Mouse (Mus musculus) embryonic facial prominence, embryonic 12.5 days (tissue): ENCODE data around the gene Trak1. TPM values are rescaled to one million over a fixed set of nuclear protein-coding genes. Genes with fewer than 3 reads are reported as not detected.

Source experiments
- ATAC-seq: fragments of 200-750 bp; cut with Nextera tagmentation; 2 replicates; pipeline ENCODE4 v1.8.0; 2017; ENCODE audit not compliant: insufficient number of reproducible peaks, insufficient read depth, low FRiP score, low TSS enrichment
- H3K27ac ChIP-seq: fragments of 300-500 bp; sonication (generic); 2 replicates; pipeline ENCODE4 v1.5.1; 2016; ENCODE audit warnings: mild to moderate bottlenecking
- H3K27me3 ChIP-seq: fragments of 300-500 bp; sonication (generic); 2 replicates; pipeline ENCODE4 v1.6.1; 2016; ENCODE audit warnings: mild to moderate bottlenecking, moderate library complexity
- H3K36me3 ChIP-seq: fragments of 300-500 bp; sonication (generic); 2 replicates; pipeline ENCODE4 v1.6.1; 2016; ENCODE audit warnings: mild to moderate bottlenecking
- H3K4me1 ChIP-seq: fragments of 300-500 bp; sonication (generic); 2 replicates; pipeline ENCODE4 v1.6.1; 2016
- H3K4me2 ChIP-seq: fragments of 300-500 bp; sonication (generic); replicated peaks from 2 replicates; pipeline ENCODE4 v1.6.1; 2016; ENCODE audit warnings: mild to moderate bottlenecking, moderate library complexity
- H3K4me3 ChIP-seq: fragments of 300-500 bp; sonication (generic); 2 replicates; pipeline ENCODE4 v1.5.1; 2016; ENCODE audit warnings: mild to moderate bottlenecking
- H3K9ac ChIP-seq: fragments of 300-500 bp; sonication (generic); 2 replicates; pipeline ENCODE4 v1.6.1; 2016; ENCODE audit warnings: mild to moderate bottlenecking, moderate library complexity
- H3K9me3 ChIP-seq: fragments of 300-500 bp; sonication (generic); 2 replicates; pipeline ENCODE4 v1.6.1; 2016; ENCODE audit warnings: mild to moderate bottlenecking, moderate library complexity
- WGBS: fragments of 180-500 bp; shearing (Covaris S2); methylation state at CpG from one replicate; pipeline ENCODE4 v1.1.7; 2016; 5-methylcytosine and 5-hydroxymethylcytosine counted together
- polyA plus RNA-seq: library from polyadenylated mRNA; unstranded; fragments of >200 nt; fragmentation: Nextera tagmentation; extraction: Ambion mirVana; gene quantifications from 2 replicates; pipeline ENCODE4 v1.2.1, GENCODE M21; 2016

Gene Trak1
- polyA plus RNA-seq, 1 experiment from 2014 or later: 20.0 TPM

DNA sequence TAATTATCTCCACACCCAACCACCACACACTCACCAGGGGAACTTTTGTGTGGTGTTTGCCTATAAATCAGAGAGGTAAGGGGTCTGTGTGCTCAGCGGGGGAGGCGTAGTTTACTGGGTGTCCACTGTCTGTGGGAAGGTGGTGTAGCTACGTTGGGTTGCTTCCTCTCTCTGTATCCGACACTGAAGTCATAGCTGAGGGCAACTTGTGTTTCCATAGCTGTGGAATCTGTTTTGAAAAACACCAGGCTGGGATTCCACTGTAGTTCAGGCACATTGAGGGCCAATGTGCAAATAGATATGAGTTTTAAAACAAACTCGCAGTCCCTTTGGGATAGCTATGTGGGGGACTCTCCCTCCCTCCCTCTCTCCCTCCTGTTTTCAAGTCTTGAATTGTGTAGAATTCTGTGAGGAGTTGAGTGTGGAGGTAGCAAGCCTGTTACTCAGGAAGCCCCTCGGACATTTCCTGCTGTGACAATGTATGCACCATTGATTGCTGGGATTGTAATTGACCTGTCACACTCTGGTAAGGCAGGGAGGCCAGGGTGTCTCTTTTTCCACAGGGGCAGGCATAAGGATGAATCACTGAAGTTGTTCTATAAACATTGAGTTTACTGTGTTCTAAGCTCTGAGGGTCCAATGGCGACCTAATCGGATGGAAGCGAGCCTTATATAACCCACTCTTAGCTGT, 54.2 kb downstream of the Trak1 start:
- WGBS: 57% methylated on average over 9 of the region's 9 CpGs
- Histone ChIP-seq H3K9me3 (no peaks in the 10 kb centered on the region), H3K36me3 (no peaks in the 10 kb centered on the region), H3K9ac (no peak overlapping the region), H3K4me1 (peaks cover 45% of the 10 kb centered on the region), H3K4me2 (no peak overlapping the region), H3K4me3 (no peak overlapping the region), H3K27ac (0 out of 2 replicates have a peak overlapping the region, but pooled peaks have one; percentile 64), H3K27me3 (no peaks in the 10 kb centered on the region)
- ATAC-seq: no peak

DNA sequence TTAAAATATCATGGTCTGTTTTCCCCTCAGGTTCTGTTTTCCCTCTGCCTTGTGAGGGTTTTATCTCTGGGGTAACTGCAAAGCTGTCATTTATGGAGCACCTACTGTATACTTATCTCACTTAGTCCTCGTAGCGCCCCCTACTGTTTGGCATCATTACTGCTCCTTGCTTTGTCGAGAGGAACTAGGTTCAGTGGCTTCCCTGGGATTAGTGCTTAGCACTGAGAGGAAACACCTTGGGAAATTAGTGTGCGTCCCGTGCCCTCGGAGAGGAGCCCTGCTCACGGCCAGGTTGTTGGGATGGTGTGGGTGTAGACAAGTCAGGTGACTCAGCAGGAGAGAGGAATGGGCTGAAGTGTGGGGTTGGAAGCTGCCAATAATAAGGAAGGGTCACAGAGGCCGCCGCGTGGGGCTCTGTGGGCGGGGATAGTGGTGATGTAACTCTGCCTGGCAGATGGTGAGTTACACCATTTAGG, 54.9 kb downstream of the Trak1 start:
- Histone ChIP-seq H3K4me3 (no peak overlapping the region), H3K4me2 (no peak overlapping the region), H3K27me3 (no peaks in the 10 kb centered on the region), H3K27ac (no peak overlapping the region), H3K4me1 (peaks cover 45% of the 10 kb centered on the region), H3K9me3 (no peaks in the 10 kb centered on the region), H3K9ac (no peak overlapping the region), H3K36me3 (no peaks in the 10 kb centered on the region)
- no peak for ATAC-seq
- 30% methylated on average over 11 of the region's 11 CpGs for WGBS

DNA sequence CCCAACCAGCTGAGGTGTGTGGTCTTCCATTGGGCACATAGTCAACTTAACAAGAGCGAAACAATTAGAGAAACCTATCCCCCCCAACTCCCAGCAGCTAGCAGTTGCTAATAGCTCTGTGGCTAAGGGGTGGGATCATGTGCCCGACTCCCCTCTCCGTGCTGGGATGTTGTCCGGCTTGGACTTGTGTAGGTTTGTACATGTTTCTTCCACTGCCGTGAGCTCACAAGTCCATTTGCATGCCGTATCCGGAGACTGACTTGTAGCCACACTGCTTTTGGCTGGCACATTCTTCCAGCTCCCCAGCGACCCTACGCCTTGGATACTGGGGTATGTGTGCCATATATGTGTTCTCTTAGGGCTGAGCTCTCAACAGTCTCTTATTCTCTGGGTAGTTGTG, 55.4 kb downstream of the Trak1 start:
- no peak for ATAC-seq
- Histone ChIP-seq H3K27ac (no peak overlapping the region), H3K27me3 (no peaks in the 10 kb centered on the region), H3K9ac (no peak overlapping the region), H3K4me2 (no peak overlapping the region), H3K36me3 (no peaks in the 10 kb centered on the region), H3K4me3 (no peak overlapping the region), H3K4me1 (peaks cover 45% of the 10 kb centered on the region), H3K9me3 (no peaks in the 10 kb centered on the region)
- 88% methylated on average over 9 of the region's 9 CpGs for WGBS

DNA sequence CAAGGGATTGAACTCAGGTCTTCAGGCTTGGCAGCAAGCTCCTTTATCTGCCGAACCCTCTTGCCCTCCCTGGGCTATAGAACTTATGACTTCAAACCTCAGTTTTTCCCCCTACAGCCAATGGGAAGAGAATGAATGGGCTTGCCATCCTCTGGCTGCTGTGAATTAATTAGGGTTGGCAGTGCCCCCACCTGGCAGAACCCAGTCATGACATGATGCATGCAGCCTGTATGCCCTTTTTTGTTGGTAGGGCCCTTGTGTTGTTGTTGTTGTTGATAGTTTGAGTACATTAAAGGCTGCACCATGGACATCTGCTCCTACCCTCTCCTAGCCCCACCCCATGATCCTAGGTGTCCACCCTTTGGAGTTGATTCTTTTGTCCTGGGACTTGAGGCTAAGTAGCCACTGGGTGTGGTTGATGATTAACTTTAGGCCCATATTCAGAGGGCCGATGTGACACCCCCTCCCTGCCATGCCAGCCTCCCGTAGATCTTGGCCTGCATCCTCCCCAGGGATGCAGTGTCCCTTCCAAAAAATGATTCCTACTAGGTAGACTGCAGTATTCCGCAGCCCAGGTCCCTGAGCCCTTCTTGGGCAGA, 57.6 kb downstream of the Trak1 start:
- WGBS: 72% methylated on average over 4 of the region's 4 CpGs
- peaks cover 35% of the 10 kb centered on the region for H3K4me1 ChIP-seq

DNA sequence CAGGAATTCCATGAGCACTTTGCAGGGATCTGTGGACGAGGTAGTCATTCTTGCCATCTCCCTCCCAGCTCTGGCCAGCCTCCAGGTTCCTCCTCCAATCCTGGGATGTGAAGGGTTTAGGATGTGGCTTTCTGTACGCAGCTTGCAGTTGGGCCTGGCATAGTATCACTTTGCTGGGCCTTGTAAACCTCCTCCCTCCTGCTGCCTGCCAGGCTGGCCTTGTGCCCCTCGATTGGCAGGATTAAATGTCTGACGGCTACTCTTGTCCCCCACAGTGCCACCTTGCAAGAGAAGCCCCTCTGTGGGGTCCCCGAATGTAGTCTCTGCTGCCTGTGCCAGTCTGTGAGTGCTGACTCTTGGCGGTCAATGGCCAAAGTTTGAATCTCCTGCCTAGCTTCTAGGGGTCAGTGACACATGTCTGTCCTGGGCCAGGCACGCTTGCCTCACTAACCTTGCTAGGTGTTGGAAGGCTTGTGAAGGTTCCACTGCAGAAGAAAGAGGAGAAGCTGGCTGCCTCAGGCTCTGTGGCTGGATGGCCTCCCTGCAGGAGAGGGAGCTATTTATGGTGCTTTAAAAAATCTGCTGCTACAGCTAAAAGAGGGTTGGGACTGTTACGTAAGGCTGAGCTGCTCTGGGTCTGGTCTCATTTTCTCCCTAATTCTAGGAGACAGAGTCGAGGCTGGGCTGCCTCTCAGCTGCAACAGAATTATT, 58.3 kb downstream of the Trak1 start:
- 72% methylated on average over 9 of the region's 9 CpGs for whole genome bisulfite sequencing
- Histone ChIP-seq H3K36me3 (no peaks in the 10 kb centered on the region), H3K4me1 (peaks cover 41% of the 10 kb centered on the region), H3K9me3 (no peaks in the 10 kb centered on the region), H3K27me3 (no peaks in the 10 kb centered on the region), H3K4me3 (no peak overlapping the region), H3K4me2 (no peak overlapping the region), H3K9ac (no peak overlapping the region), H3K27ac (peak overlapping the region; percentile 32)
- no peak for ATAC-seq

More for the DNA sequence above, 57.6 kb downstream of the Trak1 start:
- Histone ChIP-seq H3K9ac (no peak overlapping the region), H3K27me3 (no peaks in the 10 kb centered on the region), H3K9me3 (no peaks in the 10 kb centered on the region), H3K4me3 (no peak overlapping the region), H3K27ac (no peak overlapping the region), H3K36me3 (no peaks in the 10 kb centered on the region), H3K4me2 (no peak overlapping the region)
- no peak for ATAC-seq

DNA sequence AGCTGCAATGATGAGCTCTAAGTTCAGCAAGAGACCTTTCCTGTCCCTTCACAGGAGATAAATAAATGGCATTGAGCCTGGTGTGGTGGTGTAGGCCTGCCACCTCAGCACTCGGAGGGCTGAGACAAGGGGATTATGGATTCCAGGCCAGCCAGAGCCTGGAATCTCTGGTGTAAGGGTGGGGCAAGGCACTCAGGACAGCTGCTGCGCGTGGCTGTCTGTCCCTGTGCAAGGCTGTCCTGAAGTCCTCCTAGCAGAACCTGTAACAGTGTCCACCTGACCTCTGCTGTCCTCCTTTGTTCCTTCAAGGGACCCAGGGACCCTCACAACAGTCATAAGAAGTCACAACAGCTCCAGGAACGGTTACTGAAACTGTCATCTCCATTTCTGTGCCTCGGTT, 59.8 kb downstream of the Trak1 start:
- Histone ChIP-seq H3K9ac (no peak overlapping the region), H3K9me3 (no peaks in the 10 kb centered on the region), H3K4me1 (peaks cover 36% of the 10 kb centered on the region), H3K36me3 (no peaks in the 10 kb centered on the region), H3K4me3 (no peak overlapping the region), H3K27me3 (no peaks in the 10 kb centered on the region), H3K27ac (no peak overlapping the region), H3K4me2 (no peak overlapping the region)
- ATAC-seq: no peak
- WGBS: 90% methylated on average over 5 of the region's 5 CpGs

DNA sequence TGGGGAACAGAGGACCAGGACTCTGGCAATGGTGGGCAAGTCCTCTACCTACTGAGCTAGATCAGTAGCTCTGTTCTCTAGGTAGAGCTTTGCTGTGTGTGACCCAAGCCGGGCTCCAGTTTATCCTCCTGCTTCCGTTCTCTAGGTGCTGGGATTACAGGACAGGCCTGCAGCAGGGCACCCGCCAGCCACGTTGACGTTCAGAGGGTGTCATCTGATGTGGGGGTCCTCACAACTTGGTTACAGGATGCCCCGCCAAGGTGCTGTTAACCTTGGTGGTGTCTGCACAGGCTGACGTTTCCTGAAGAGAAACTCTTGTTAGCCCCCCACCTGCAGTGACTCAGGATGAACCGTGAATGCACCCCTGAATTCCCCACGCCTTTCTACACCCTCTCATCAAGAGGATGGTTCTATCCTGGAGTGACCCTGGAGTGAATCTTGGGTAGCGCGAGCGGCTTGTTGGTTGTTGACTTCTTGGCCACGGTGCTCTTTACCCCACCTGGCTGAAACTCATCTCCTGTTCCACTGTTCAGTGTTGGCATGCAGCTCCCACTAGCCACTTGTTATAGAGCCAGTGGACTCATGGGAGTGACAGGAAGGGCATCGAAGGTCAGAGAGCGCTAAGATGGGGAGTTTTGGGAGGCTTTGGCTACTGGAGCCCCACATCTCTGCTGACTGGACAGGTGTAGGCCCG, 60.4 kb downstream of the Trak1 start:
- Histone ChIP-seq H3K27ac (no peak overlapping the region), H3K4me1 (peaks cover 31% of the 10 kb centered on the region), H3K9me3 (no peaks in the 10 kb centered on the region), H3K9ac (no peak overlapping the region), H3K36me3 (no peaks in the 10 kb centered on the region), H3K27me3 (no peaks in the 10 kb centered on the region), H3K4me3 (no peak overlapping the region), H3K4me2 (no peak overlapping the region)
- 90% methylated on average over 16 of the region's 16 CpGs for WGBS
- no peak for ATAC-seq

DNA sequence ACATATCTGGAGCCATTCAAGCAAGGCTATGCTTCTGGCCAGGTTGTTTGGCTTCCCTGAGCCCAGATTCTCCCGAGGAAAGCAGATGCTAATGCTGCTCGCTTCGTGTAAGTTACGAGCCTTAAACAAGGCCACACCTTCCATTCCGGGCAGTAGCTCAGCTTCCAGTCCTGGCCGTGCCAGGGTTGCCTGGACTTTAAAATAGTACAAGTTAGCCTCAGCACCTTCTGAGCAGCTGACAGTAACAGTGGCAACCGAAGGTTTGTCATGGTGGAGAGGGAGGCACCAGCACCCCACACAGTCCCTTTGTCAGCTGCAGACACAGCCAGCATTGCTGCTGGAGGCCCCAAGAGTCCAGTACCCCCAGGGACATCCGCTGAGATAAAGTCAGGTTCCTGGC, 61.1 kb downstream of the Trak1 start:
- no peaks in the 10 kb centered on the region for H3K9me3 ChIP-seq
- H3K27ac ChIP-seq: no peak overlapping the region
- H3K4me3 ChIP-seq: no peak overlapping the region
- no peak for ATAC-seq
- H3K36me3 ChIP-seq: no peaks in the 10 kb centered on the region
- no peak overlapping the region for H3K4me2 ChIP-seq
- H3K27me3 ChIP-seq: no peaks in the 10 kb centered on the region
- H3K4me1 ChIP-seq: peaks cover 27% of the 10 kb centered on the region
- H3K9ac ChIP-seq: no peak overlapping the region
- WGBS: 52% methylated on average over 8 of the region's 8 CpGs

DNA sequence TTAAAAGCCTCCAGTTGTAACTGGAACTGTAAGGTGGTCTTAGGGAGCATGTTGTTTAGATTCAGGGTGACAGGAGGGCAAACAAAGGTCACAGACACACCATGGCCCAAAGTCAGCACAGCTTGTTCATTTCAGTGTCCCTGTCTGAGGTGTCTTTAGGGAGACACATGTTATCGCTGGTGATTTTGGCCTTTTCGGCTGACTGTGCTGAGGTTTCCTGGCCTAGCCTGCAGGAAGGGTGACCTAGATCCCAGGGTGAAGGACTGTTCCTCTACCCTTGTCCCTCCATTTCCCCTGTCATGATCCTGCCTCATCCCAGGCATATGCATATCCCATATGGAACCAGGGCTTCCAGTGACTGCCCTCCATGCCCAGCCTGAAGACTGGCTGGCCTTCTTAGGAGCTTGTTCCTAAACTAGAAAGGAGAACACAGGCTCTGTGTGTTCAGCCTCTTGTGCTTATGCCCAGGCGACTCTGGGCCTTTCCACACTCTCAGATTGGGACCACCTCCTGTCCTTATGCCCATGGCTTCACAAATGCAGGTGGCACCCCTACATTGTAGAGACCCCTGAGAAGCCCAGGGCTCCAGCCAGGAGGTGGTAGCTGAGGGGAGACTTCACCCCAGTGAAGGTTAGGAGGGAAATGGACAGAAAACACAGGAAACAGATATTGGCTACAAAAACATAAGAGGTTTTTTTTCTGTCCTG, 62.1 kb downstream of the Trak1 start:
- ATAC-seq: no peak
- H3K27ac ChIP-seq: no peak overlapping the region
- no peak overlapping the region for H3K9ac ChIP-seq
- no peak overlapping the region for H3K4me2 ChIP-seq
- H3K36me3 ChIP-seq: peaks cover 6% of the 10 kb centered on the region; the same call in 1 of the 2 replicates
- WGBS: 59% methylated on average over 3 of the region's 3 CpGs
- H3K9me3 ChIP-seq: no peaks in the 10 kb centered on the region
- H3K4me1 ChIP-seq: peaks cover 24% of the 10 kb centered on the region
- H3K27me3 ChIP-seq: no peaks in the 10 kb centered on the region
- H3K4me3 ChIP-seq: no peak overlapping the region

DNA sequence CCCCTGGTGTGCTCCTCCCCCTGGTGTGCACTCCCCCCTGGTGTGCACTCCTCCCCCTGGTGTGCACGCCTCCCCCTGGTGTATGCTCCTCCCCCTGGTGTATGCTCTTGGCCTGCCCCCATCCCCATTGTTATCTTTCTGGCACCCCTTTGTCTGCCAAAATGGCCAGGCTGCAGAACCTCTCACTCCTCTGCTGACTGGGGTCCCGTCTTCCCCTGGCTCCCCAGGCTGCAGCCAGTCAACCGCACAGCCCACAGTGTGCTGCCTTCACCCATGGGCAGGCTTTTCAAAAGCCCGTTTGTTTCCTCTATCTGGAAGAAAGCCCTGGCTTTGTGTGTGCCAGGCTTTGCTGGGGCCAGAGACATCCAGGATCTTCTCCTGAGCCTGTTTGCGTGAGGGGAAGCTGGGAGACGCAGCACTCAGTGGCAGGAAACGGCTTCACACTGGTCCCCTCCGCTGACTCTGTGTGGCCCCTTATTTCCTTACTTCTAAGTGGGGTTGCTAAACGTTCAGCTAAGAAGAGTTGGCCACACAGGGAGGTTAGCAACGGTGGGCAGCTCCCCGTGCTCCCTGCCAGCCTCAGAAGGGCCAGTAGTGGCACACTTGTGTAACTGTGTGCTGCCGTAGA, 63.1 kb downstream of the Trak1 start:
- WGBS: 16% methylated on average over 11 of the region's 12 CpGs
- H3K4me3 ChIP-seq: no peak overlapping the region
- no peaks in the 10 kb centered on the region for H3K27me3 ChIP-seq
- H3K4me2 ChIP-seq: peak overlapping the region; percentile 19; the same call in 1 of the 2 replicates
- no peak for ATAC-seq
- H3K9ac ChIP-seq: peak overlapping the region; percentile 40; the same call in 1 of the 2 replicates
- peaks cover 15% of the 10 kb centered on the region for H3K36me3 ChIP-seq
- no peaks in the 10 kb centered on the region for H3K9me3 ChIP-seq
- peak overlapping the region; percentile 73 for H3K27ac ChIP-seq
- H3K4me1 ChIP-seq: peaks cover 20% of the 10 kb centered on the region

DNA sequence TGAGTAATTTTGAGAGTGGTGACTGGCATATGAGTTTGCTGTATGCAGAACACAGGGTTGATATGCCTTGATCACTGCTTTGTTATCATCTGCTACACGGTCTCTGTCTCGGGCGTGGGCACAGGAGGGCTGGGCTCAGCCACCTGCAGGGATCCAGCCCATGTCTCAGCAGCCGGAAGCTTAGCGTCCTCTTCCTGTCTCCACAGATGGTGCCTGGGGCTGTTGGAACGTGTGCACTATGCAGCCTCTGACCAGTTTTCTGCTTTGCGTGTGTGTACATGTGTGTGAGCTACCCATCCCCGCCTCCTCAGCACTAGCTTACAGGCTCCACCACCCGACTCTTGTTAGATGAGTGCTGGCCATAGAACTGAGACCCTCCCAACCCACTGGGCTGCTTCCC, 63.7 kb downstream of the Trak1 start:
- Histone ChIP-seq H3K9ac (peak overlapping the region; percentile 40; the same call in 1 of the 2 replicates), H3K4me3 (no peak overlapping the region), H3K27me3 (no peaks in the 10 kb centered on the region), H3K36me3 (peaks cover 16% of the 10 kb centered on the region), H3K9me3 (no peaks in the 10 kb centered on the region), H3K4me1 (peaks cover 15% of the 10 kb centered on the region), H3K27ac (peak overlapping the region; percentile 73), H3K4me2 (0 out of 2 replicates have a peak overlapping the region, but pooled peaks have one; percentile 19)
- no peak for ATAC-seq
- 39% methylated on average over 9 of the region's 9 CpGs for WGBS
